Comparison of ENCODE assay signal across 18 mouse cellular contexts in genomic region chr17:27150871-27151270, GRCm38 (mm10). TPM values are rescaled to one million over a fixed set of nuclear protein-coding genes. Genes with fewer than 3 reads are reported as not detected.
DNase-seq lines count a peak whose midpoint lies in the region; ATAC-seq lines count a peak whose summit lies in the region.
"Had no signal": no experiment of that assay in that cellular context is flagged by ENCODE, and none has a peak within 500 bp of the region (broad histone marks: within the 10 kb centered on the region; RNA-seq: fewer than 3 reads in every experiment).

No protein-coding gene starts in this region.

- H3K27me3 ChIP-seq in heart, embryonic 15.5 days: peaks cover 23% of the 10 kb centered on the region; the same call in 1 of the 2 replicates
- H3K27me3 ChIP-seq in kidney, embryonic 16.5 days (ENCODE audit: insufficient read depth, low read length): no peaks in the 10 kb centered on the region
- H3K27me3 ChIP-seq: neural tube, embryonic 12.5 days; Patski had no signal

- no peaks in the 10 kb centered on the region for H3K9me3 ChIP-seq in heart, embryonic 15.5 days (replicated peaks)
- H3K9me3 ChIP-seq in kidney, embryonic 16.5 days (ENCODE audit: low read length): no peaks in the 10 kb centered on the region
- H3K9me3 ChIP-seq: liver, embryonic 15.5 days; neural tube, embryonic 12.5 days had no signal

- H3K4me3 ChIP-seq in heart, embryonic 15.5 days: no peak overlapping the region
- H3K4me3 ChIP-seq in kidney, embryonic 16.5 days (ENCODE audit: low read length): no peak overlapping the region
- H3K4me3 ChIP-seq: heart, adult 2 months; layer of hippocampus, adult 2 months; liver, embryonic 15.5 days; neural tube, embryonic 12.5 days had no signal

- no peak overlapping the region for H3K4me2 ChIP-seq in heart, embryonic 15.5 days
- H3K4me2 ChIP-seq in kidney, embryonic 16.5 days (replicated peaks; ENCODE audit: low read depth, low read length): no peak overlapping the region
- H3K4me2 ChIP-seq: liver, embryonic 15.5 days; neural tube, embryonic 12.5 days had no signal

- H3K4me1 ChIP-seq in heart, embryonic 15.5 days (replicated peaks): peaks cover 46% of the 10 kb centered on the region
- H3K4me1 ChIP-seq in kidney, embryonic 16.5 days (ENCODE audit: insufficient read depth, low read length): peaks cover 24% of the 10 kb centered on the region

- no peak for ATAC-seq in heart, embryonic 15.5 days (replicated peaks; ENCODE audit: insufficient number of reproducible peaks, insufficient read depth, low FRiP score, low read depth)
- no peak for ATAC-seq in kidney, embryonic 16.5 days (ENCODE audit: low FRiP score, low TSS enrichment)
- ATAC-seq in activated CD4-positive, CD25-positive, alpha-beta regulatory T cell, adult 4 months: no peak
- ATAC-seq: forebrain, postnatal 0 days; Patski had no signal

- peak overlapping the region; percentile 14; the same call in 1 of the 2 replicates for H3K9ac ChIP-seq in heart, embryonic 15.5 days
- H3K9ac ChIP-seq in kidney, embryonic 16.5 days (replicated peaks; ENCODE audit: low read length): no peak overlapping the region
- H3K9ac ChIP-seq: forebrain, postnatal 0 days; liver, embryonic 15.5 days; neural tube, embryonic 12.5 days had no signal

- 51% methylated on average over 7 of the region's 7 CpGs for WGBS in heart, embryonic 15.5 days
- 60% methylated on average over 7 of the region's 7 CpGs for WGBS in kidney, embryonic 16.5 days

- no peak overlapping the region for H3K27ac ChIP-seq in heart, embryonic 15.5 days
- H3K27ac ChIP-seq in kidney, embryonic 16.5 days (ENCODE audit: low read length): no peak overlapping the region
- H3K27ac ChIP-seq: heart, adult 2 months; layer of hippocampus, adult 2 months; neural tube, embryonic 12.5 days; stomach, postnatal 0 days had no signal

- no peaks in the 10 kb centered on the region for H3K36me3 ChIP-seq in heart, embryonic 15.5 days
- no peaks in the 10 kb centered on the region for H3K36me3 ChIP-seq in kidney, embryonic 16.5 days (ENCODE audit: insufficient read depth, low read length)
- H3K36me3 ChIP-seq: liver, embryonic 15.5 days; neural tube, embryonic 12.5 days had no signal

- intact Hi-C loops in heart, postnatal 25 days (cut with DNase I): no loop called here

- DNase-seq in heart, postnatal 25 days (ENCODE audit: low spot score): no peak
- peak; percentile 66 for DNase-seq in kidney, postnatal 14 days
- DNase-seq in MN1 (ENCODE audit: low spot score): peak; percentile 34
- DNase-seq in adrenal gland, postnatal 14 days: peak; percentile 62
- no peak for DNase-seq in spleen, adult 18-20 months
- DNase-seq: cerebellum, adult 8-10 months; forebrain, postnatal 0 days; right cerebral cortex, postnatal 14 days had no signal

RNA-seq across cellular contexts. Expression of gene Ip6k3, which starts 16.7 kb away (rescaled TPM):
- polyA plus RNA-seq in heart, embryonic 15.5 days (2015; fragmentation: Nextera tagmentation; extraction: Ambion mirVana): 0.35 and 0.43 TPM in 2 replicates
- total RNA-seq in heart, postnatal 25 days (2021): 1 to 10 TPM; 8.6 to 9.4 TPM
- 0.15 and 0.19 TPM in 2 replicates for polyA plus RNA-seq in kidney, embryonic 16.5 days (2015; fragmentation: Nextera tagmentation; extraction: Ambion mirVana)
- 0.53 and 0.56 TPM in 2 replicates for total RNA-seq in adrenal gland, postnatal 14 days (2021)
- not detected for polyA plus RNA-seq in activated CD4-positive, CD25-positive, alpha-beta regulatory T cell, adult 4 months (2017; shearing (Covaris generic))
- total RNA-seq: forebrain, postnatal 0 days; megakaryocyte-erythroid progenitor cell, adult 5-6 weeks had no signal

RNA-seq across cellular contexts. Expression of gene Uqcc2, which starts 17.2 kb away (rescaled TPM):
- polyA plus RNA-seq in heart, embryonic 15.5 days (2015; fragmentation: Nextera tagmentation; extraction: Ambion mirVana): 245 and 292 TPM in 2 replicates
- total RNA-seq in heart, postnatal 25 days (2021): 100 to 1,000 TPM; 323 to 335 TPM
- polyA plus RNA-seq in kidney, embryonic 16.5 days (2015; fragmentation: Nextera tagmentation; extraction: Ambion mirVana): 266 TPM in 2 replicates
- 162 and 182 TPM in 2 replicates for total RNA-seq in adrenal gland, postnatal 14 days (2021)
- 100 to 1,000 TPM; 133 to 145 TPM for polyA plus RNA-seq in activated CD4-positive, CD25-positive, alpha-beta regulatory T cell, adult 4 months (2017; shearing (Covaris generic))

RNA-seq across cellular contexts. Expression of gene Lemd2, which starts 53.4 kb away (rescaled TPM):
- polyA plus RNA-seq in heart, embryonic 15.5 days (2015; fragmentation: Nextera tagmentation; extraction: Ambion mirVana): 7.2 and 10.5 TPM in 2 replicates
- total RNA-seq in heart, postnatal 25 days (2021): 10 to 100 TPM; 28.8 to 29.4 TPM
- polyA plus RNA-seq in kidney, embryonic 16.5 days (2015; fragmentation: Nextera tagmentation; extraction: Ambion mirVana): 9.7 and 10.0 TPM in 2 replicates
- total RNA-seq in adrenal gland, postnatal 14 days (2021): 49.6 and 54.7 TPM in 2 replicates
- polyA plus RNA-seq in activated CD4-positive, CD25-positive, alpha-beta regulatory T cell, adult 4 months (2017; shearing (Covaris generic)): 1 to 10 TPM; 5.7 to 9.7 TPM

Comparison
In these comparisons a context has a peak if more than half of its experiments do, and no peak if none do; other contexts are left out.
1. DNase-seq: peak in kidney, postnatal 14 days (single experiment), MN1 (single experiment) and adrenal gland, postnatal 14 days (single experiment); none in heart, postnatal 25 days (single experiment) and spleen, adult 18-20 months (0 of 2).